Mouse (Mus musculus) heart, postnatal 36 days (tissue): ENCODE measurements around the gene Mindy4. TPM values are rescaled to one million over a fixed set of nuclear protein-coding genes. Genes with fewer than 3 reads are reported as not detected.
A peak's percentile ranks its signal among the peaks of the same experiment; 100 is the strongest.

Experiments
- DNase-seq, 2 experiments: peaks; one replicate each; pipeline ENCODE4 v3.0.0; 2021 to 2022
- intact Hi-C: fragments of 180-260 bp; cut with DNase I; formaldehyde crosslinking; loops from one replicate; pipeline ENCODE4 v1.15.1; 2025
- total RNA-seq, 2 experiments: library from RNA; stranded (reverse); gene quantifications; 2 replicates each; pipeline ENCODE4 v1.2.3; 2021

The Mindy4 gene
- total RNA-seq, 2 experiments from 2014 or later: 5.5 to 5.9 TPM

DNA sequence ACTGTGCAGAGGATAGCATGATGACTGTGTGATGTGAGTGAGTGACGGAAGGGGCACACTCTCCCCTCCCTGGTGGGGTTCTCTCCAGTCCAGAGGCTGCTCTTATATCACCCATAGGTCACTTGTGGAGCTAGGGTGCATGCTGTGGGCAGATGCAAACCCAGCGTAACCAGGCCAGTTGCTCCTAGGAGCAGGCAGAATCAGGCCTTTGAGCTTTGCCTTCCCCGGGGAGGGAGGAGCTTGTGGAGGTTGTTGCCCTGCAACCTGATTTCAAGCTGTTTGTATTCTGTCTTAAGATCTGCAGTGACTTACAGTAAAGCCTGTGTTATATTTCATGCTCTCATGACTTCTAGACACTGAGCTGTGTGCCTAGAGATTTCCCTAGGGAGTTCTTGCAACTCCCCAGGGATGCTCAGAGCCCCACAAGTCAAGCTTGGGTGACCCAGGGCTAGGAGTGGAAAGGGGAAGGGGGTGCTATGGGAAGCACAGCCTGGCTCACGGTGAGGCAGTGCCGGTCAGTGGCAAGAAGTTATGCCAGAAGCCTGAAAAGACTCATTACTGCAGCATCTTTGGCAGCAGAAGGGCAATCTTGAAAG is 84.9 kb downstream of the Mindy4 start:
- no peak for DNase-seq
- intact Hi-C loops: no loop called here

DNA sequence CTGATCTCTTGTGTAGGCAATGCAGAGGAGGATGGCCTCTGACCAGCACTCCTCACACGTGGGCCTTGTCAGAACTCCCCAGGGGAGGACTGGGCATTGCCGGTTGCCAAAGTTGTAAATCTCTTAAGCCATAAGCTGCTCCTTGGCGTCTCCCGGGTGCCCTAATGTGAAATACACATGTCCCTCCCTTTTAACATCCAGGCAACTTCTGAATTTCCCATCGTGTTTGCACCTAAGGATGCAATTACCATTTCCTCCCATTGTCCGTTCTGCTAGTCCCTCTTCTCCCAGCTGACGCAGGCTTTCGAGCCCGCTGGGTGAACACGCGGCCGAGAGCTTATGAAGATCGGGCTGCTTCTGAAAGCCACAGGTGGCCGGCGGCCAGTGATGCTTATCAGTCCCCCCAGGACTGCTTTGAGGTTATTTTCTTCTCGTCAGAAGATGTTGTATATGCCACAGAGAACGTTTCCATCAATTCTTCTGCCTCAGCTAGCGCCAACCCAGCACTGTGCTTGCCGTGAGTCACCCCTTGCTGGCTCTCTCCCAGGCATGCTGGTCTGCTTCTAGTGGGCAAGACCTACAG is 91.5 kb downstream of the Mindy4 start:
- DNase-seq: peak; percentile 56 to 58
- intact Hi-C loops: loop anchor here (1.0 to 5.0 kb wide), 4 partner anchors 30 to 63 kb away; partner anchors contain the start of gene Aqp1

DNA sequence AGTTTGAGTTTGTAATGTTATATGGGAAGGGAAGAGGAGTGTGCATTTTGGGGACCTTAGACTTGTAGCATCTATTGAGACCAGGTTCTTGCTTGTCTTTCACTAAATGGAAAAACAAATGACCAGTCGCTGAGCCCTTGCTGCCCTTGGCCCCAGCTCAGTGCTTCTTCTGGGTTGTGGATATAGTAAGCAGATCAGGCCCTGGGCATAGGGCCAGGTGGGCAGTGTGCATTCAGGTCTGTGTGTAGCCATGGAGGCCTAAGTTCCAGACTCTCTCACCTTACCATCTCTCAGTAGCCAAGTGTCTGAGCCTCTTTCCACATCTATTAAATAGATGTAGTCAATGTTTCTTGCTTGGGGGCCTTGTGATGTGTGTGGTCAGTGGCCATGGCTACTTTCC is 92.1 kb downstream of the Mindy4 start:
- intact Hi-C loops: loop anchor here (2.0 to 5.0 kb wide), 2 partner anchors 29 to 42 kb away; partner anchors contain the start of gene Aqp1
- no peak for DNase-seq

DNA sequence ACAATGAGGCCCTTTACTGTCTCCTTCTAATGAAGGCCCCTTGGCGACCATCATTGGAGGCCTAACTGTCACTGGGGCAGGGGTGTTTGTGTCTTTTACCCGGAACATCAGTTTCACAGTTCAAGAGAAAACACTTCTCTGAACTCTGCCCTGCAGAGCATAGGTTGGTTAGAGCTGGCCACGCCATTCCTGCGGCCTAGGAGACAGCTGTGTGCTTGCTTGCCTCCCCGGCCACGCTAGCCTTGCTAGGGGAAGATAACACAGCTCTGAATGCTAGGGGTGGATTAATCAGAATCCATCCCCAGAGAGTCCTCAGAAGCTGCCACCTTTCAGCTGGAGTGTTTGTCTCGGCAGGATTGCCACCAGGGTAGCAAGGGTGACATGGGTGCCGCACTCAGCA is 96.3 kb downstream of the Mindy4 start:
- no peak for DNase-seq
- intact Hi-C loops: loop anchor here (5.0 kb wide), 1 partner anchor 38 kb away; the partner anchor contains the start of gene Aqp1

DNA sequence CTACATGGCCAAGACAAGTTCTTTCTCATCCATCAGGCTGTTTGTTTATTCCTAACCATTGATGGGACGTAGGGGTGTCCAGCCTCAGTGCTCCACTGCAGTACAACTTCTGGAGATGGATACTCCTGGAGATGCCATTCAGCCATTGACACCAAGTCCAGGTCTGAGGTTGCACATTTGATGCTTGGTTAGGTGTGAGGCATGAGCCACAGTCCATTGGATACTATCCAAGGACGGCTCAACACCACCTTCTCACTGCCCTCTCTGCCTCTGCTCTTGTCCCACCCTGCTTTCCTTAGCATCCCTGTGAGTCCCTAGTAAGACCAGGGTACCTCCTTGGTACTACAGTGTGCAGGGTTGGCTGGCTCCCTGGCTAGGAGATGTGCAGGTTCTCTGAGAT is 96.7 kb downstream of the Mindy4 start:
- intact Hi-C loops: loop anchor here (5.0 kb wide), 1 partner anchor 37 kb away; the partner anchor contains the start of gene Aqp1
- DNase-seq: no peak

DNA sequence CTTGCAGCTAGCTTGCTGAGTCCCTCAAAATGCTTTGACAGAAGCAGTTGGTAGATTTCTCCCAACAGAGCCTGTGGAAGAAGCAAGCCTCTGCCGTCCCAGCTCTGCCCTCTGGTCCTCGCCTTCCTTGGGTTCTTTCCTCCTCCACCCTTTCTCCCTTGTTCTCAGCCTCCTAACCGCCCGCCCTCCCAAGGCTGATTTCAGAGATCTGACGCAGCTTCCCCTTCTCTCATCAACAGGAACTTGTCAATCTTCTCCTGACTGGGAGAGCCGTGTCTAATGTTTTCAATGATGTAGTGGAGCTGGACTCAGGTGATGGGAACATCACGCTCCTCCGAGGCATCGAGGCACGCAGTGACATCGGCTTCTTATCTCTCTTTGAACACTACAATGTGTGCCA is 97.5 kb downstream of the Mindy4 start:
- intact Hi-C loops: no loop called here
- DNase-seq: no peak

DNA sequence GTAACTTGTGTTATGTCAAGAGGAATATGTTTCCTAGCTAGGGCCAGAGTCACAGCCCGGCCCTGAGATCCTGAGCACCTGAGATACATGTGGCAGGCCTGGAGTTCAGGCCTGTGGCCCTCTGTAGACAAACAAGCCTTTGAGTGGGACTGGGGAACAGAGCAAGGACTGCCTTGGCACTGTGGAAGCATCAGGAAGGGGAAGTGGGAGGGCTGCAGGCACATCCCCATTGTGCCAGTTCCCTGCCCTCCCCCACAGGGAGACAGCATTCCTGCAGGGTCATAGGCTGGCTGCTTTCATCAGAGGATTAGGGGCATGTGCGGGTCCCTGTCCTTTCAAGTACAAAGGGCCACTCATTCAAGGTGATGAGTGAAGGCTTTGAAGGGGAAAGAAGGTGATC is 107.0 kb downstream of the Mindy4 start:
- intact Hi-C loops: no loop called here
- no peak for DNase-seq

DNA sequence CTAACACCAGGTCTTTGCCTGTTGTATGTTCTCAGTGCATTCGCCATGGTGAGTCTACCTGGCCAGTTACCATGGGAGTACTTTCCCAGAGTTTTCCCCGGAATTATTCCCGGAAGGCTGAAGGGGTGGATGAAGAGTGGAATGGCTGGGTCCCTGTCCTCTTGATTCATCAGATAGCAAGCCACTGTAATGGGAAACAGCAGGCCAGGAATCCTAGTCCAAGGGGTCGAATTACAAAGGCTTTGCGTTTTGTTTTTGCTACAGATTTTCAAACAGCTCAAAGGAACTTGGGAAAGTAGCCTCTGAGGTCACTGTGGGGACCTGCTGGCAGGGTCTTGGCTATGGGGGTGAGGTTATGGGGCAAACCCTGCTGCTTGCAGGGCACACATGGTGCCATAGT is 108.8 kb downstream of the Mindy4 start:
- DNase-seq: no peak
- intact Hi-C loops: no loop called here

DNA sequence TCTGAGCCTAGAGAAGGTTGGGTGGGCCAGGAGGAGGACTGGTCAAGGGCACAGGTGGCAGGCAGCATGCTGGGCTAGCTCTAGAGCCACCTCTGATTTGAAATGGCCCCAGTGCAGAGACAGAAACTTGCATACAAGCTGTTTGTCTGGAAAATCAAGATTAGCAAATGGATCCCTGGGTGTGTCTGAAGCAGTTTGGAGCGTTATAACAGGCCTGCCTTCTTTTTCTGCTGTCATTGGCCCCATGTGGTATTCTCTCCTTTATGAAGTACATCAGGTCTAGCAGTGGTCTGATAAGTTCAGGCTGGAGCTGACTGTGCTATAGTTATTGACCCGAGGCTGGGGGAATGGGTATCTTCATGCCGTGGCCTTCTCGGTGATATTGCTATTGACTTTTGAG is 110.7 kb downstream of the Mindy4 start:
- DNase-seq: no peak
- intact Hi-C loops: no loop called here

DNA sequence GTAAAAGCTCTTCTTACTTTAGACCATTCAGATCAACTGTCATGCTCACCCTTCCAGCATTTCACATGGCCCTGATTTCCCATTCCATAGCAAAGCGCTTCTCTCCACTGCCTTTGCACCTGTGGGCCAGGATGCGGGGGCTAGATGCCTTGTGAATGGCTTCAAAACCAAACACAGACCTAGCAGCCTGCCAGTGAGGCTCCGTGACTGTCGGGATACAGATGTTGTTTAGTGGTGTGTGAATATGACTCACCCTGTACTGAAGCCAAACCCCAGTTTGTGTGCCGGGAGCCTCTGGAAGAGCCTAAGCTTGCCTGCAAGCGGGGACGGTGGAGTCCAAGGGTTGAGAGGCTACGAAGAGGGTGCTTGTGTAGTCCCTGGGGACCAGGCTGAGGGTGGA is 111.4 kb downstream of the Mindy4 start:
- peak in 1 of 2 experiments; percentile 39 for DNase-seq
- intact Hi-C loops: no loop called here

DNA sequence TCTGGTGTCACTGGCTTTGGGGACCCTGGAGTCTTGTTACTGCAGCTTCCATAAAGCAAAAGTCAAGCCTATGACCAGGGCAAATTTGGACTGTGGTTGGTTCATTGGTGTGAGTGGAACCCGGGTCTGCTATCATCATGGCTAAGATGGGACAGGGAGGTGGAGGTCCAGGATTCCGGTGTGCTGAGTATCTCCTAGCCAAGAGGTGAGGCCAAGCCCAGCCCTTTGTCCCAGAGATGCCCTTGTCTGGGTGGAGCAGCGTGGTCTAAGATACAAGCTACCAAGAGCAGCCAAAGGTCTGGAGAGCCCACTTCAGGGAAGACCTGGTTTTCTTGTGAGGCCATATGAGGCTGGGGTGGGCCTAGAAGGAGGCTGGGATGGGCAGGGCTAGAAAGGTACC is 115.4 kb downstream of the Mindy4 start:
- intact Hi-C loops: no loop called here
- no peak for DNase-seq

DNA sequence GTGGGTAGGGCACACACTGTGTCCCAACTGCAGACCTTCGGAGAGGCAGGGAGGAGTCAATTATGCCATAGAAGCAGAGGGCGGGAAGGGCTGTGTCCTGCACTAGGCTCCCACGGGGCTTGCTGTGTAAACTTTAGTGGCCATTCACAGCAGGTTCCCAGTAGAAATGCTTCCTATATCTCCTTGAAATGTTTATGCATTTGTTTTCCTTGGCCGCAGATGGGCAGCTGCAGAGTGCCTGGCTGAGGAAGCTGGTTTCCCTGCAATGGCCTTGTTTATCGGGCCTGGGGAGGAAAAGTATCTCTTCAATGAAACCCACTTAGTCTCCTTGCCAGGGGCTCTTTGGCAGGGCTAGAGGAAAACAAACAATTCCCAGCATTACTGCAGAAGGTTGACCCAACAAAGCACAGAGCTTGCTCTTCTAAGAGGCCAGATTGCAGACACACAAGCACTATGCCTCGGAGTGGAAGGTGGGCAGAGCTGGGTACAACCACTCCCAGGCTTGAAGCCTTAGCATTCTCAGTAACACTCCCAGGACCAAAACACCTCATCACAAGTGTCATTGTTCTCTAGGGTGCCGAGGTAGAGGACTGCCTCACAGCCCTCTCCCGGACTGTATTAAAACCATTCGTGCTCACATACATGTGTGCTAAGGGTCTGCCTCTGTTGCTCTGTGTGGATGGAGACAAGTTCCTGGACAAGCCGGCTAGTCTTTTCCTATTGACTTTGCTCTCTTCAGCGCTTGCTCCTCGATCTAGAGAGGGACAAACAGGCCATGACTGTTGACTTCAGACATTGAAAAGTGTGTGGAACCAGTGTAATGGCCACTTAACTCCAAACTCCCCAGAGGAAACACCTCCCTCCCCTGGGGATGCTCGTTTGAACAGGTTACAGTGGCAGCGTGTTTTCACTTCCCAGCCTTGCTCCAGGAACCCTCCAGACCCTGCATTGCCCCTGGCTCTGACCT is 116.7 kb downstream of the Mindy4 start:
- no peak for DNase-seq
- intact Hi-C loops: no loop called here

DNA sequence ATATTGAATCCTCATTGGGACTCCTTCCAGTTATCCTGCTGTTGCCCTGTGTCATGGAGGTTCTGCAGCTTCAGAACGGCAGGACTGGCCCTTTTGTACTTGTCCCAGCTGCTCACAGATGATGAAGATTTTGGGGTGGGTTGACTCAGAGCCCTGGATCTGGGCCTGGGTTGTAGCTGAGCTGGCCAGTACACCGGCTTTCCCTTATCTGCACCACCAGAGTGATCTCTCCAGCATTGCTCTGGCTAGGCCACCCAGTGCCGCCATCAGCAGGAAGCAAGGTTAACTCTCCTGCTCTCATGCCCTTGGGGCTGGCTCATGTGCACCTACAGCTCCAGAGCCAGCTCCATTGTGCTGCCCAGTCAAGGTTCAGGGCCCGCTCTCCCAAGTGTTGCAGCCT is 117.7 kb downstream of the Mindy4 start:
- intact Hi-C loops: no loop called here
- DNase-seq: no peak

DNA sequence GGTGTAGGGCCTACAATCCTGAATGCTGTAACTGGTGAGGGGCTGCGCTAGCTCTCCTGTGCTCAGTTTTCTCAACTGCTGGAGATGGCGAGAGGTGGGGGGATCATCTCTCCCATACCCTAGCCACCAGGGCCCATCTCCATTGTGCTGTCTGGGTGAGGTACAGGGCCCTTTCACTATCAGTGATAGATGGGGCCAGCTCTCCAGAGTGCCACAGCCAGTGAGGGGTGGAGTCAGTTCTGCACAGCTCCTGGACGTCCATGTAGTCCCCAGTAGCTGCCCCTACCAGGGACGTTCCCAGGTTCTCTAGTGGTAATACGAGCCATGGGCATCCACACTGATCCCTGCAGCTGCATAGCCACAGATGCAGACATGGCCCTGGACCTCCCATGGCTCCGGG is 118.3 kb downstream of the Mindy4 start:
- no peak for DNase-seq
- intact Hi-C loops: no loop called here

DNA sequence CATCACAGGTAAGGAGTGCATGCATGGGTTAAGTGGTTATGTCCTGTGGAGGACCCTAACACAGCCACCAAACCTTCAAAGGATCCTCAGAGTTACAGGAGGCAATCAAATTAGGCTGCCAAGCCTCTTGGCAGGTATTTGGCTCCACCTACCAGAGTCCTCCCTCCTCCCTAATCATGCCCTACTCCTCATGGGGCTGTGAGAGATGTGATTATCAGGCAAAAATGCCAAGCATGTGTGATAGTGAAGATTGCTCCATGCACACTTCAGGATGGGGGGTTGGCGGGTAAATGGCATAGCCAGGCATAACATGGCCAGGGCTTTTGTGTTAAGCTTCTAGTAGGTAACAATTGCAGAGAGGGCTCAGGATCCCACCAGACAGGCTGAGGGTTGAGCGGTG is 119.8 kb downstream of the Mindy4 start:
- intact Hi-C loops: no loop called here
- DNase-seq: no peak

DNA sequence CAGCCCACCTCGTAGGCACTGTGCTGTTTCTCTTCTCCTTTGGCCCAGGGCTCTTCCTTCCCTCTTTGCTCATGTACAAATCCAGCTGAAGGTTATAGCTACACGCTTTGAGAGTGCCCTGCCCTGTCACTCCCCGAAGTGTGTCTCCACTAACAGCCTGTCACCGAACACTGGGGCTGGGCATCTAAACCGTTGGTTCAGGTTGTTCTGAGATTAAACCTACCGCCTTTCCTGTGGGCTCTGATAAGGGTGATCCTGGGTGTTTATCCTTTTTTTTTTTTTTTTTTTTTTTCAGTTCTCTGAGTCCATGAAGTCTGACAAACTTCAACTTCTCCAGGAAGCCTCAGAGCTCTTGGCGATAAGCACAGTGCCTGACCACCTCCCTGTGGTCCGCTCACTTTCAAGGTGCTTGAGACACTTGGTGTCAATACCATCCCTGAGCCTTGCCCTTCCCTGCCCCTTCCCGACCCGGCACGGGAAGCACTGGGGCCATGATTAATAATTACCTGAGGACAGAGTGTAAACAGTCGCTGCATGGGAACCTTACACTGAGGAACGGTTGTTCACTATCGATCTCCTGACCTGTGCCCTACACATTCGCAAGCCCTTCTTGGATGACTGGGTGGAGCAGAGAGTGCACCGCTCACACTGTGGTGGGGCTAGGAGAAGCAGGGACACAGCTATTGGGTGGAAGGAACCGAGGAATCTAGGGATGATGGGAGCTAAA is 120.9 kb downstream of the Mindy4 start:
- intact Hi-C loops: loop anchor here (2.0 kb wide), 1 partner anchor 29 kb away; no protein-coding TSS in a partner anchor
- no peak for DNase-seq

DNA sequence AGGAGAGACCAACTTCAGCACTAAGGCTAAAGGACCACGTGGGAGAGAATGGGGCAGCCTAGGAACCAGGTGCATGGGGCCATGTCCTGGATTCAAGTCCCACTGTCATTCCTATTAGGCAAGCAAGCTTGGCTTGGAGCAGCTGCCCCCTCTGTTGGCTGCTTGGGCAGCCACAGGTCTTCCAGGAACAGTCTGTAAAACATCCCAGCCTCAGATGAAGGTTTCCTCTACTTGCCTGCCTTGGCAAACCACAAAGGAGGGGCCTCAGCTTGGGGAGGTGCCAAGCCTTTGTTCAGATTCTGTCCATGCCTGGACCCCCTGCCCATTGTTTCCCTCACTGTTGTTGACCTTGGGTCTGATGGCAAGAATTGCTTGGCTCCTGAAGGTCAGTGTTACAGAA is 121.6 kb downstream of the Mindy4 start:
- DNase-seq: no peak
- intact Hi-C loops: loop anchor here (2.0 kb wide), 1 partner anchor 30 kb away; no protein-coding TSS in a partner anchor

DNA sequence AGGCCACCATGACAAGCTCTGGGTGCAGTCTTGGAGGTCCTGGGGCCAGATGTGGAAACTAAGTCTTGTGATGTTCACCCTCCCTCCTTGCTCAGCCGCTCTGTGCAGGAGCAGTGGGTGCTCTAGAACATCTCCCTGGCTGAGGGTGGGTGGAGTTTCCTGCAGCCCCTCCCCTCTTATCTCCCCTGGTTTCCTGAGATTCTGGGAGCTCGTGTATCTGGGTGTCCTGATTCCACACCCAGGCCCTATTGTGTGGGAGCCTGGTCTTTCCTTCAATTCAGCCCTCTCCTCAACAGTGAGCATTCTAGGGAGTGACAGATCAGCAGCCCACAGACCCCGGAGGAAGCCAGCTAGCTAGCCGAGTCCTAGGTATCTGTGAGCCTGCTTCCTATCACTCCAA is 123.1 kb downstream of the Mindy4 start:
- intact Hi-C loops: loop anchor here (2.0 kb wide), 1 partner anchor 79 kb away; no protein-coding TSS in a partner anchor
- DNase-seq: peak in 1 of 2 experiments; percentile 55

DNA sequence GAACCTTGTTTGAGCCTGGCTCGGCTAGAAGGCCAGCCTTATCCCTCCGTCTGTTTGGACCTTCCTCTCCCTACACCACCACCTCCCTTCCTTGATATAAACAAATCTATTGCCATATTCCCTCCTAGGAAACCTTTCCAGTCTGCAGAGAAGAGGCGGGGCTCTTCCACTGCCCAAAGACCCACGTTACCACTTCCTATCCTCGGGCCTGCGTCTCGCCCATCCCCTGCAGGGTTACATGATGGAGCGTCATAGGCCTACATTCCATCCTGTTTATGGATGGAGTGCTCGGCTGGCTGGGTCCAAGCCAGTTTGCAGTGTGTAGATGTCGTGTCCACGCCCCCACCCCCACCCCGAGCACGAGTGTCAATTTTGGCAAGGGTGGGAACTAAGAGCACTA is 124.1 kb downstream of the Mindy4 start:
- no peak for DNase-seq
- intact Hi-C loops: loop anchor here (2.0 kb wide), 1 partner anchor 81 kb away; no protein-coding TSS in a partner anchor

DNA sequence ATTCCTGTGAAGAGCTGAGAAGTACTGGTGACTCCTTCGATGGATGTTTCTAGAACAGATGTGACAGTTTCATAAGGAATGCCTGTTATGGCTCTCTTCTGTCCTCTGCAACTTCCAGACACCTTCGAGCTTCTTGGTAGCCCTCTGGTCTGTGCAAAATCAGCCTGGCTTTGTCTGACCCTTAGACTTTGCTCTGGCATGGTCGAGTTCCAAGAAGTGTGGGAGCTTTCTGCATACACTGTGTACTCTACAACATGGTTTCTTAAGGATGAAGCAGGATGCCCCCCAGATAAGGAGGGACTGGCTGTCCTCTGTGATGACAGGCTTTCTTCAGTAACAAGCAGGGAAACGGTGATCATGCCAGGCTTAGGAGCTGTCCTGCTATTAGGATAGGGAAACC is 125.0 kb downstream of the Mindy4 start:
- DNase-seq: no peak
- intact Hi-C loops: no loop called here
